Mouse (Mus musculus) c-Kit-positive CD71-positive TER-119-negative erythroid progenitor cells, embryonic 14.5 days (primary cell): ENCODE data around the gene Gcnt2.
"Not testable (repeated sequence)": the region's sequence is repeated elsewhere in the genome, so short reads cannot be mapped to it uniquely, and the experiment has no call there.

Experiments
- DNase-seq: peaks from one replicate; pipeline ENCODE4 v3.0.0-alpha.2; 2013; ENCODE audit warnings: low read depth

The Gcnt2 gene

GRCm38 (mm10) chr13:40874021-40874420 lies 14.5 kb downstream of the Gcnt2 start:
- no peak for DNase-seq

GRCm38 (mm10) chr13:40875415-40875814 lies 15.9 kb downstream of the Gcnt2 start:
- DNase-seq: no peak

DNA sequence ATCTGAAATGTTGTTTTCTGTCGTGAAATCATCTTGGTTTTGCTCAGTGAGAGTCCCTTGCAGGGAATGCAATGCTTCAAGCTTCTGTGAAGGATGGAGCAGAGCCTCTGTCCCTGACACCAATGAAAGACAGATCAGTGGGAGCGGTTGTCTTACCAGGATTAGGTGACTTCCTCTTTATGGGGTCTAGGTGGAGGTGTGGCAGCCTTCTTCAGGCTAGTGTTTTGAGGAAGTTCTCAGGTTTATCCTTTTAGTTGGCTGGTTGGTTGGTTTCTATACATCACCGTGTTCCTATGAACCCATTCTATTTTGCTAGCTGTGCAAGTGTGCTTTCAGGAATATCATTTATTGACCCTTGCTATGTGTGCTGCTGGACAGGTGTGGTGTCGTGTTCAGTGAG lies 18.0 kb downstream of the Gcnt2 start:
- no peak for DNase-seq

- no peak for DNase-seq
Observed at GRCm38 (mm10) chr13:40880557-40880956, 21.0 kb downstream of the Gcnt2 start.

GRCm38 (mm10) chr13:40882606-40883005 lies 23.1 kb downstream of the Gcnt2 start:
- DNase-seq: no peak

DNA sequence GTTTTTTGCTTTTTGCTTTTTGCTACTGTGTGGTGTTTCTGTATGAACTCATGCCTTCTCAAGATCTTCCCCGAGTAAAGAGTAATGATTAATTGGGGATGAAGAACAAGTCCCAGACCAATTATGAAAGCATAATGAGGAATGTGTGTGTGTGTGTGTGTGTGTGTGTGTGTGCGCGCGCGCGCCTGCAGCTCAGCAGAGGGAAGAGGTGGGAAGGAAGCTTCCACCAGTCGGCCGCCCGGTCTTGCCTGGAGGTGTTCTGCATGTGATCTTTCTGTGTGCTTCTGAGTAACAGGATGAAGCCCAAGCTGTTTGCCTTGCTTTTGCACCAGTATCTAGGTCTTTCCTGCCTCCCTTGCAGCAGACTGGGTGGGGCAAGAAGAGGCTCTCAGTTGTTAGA lies 24.3 kb downstream of the Gcnt2 start:
- no peak for DNase-seq

DNA sequence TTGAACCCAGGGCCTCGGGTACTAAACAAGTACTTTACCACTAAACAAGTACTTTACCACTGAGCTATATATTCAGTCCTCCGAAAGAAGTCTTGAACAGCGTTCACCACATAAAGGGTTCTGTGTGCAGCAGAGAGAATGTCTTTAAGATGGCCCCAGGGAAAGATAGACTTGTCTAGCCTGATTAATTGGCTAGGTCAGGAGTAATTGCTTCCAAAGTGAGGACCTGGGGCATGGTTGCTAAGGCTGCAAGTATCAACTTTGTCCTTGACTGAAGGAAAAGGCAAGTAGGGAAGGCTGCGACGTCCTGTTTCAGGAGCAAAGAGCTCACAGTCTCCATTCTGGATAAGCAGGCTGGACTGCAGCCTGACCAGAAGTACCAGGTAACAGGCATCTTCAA lies 25.3 kb downstream of the Gcnt2 start:
- DNase-seq: no peak

DNA sequence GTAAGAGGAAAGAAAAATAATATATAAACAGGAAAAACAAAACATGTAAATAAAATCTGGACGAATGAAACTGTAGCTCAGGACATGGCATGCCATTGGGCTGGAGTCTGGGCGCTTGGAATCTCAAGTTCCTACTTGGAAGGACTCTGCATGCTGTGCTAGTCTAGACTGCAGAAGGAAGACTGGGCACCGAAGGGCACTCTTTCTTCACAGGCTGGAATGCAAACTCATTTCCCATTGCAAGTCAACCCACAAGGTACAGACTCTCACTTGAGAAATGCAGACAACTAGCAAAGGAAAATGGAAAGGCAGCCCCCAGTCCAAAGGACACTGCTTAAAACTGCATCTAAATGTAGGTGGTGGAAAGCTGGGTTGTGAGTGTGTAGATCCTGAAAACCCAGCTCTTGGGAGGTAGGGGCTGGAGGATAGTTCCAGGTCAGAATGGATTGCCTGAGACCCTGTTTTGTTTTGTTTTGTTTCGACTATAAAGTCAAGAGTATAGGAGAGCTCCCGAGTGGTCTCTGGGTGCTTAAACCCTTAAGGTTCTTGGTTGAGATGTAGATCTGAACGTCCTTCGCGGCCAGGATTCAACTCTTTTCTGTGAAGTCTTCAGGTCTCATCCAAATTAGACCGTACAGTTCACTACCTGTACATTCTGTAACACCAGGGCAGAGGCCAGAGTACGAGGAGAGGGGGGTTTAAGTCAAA lies 26.5 kb downstream of the Gcnt2 start:
- no peak for DNase-seq

- no peak for DNase-seq
Observed at GRCm38 (mm10) chr13:40886643-40887381, 27.3 kb downstream of the Gcnt2 start.

- DNase-seq: no peak
Observed at GRCm38 (mm10) chr13:40890595-40890994, 31.0 kb downstream of the Gcnt2 start.

- DNase-seq: not testable (repeated sequence)
Observed at GRCm38 (mm10) chr13:40891369-40891768, 31.8 kb downstream of the Gcnt2 start.

DNA sequence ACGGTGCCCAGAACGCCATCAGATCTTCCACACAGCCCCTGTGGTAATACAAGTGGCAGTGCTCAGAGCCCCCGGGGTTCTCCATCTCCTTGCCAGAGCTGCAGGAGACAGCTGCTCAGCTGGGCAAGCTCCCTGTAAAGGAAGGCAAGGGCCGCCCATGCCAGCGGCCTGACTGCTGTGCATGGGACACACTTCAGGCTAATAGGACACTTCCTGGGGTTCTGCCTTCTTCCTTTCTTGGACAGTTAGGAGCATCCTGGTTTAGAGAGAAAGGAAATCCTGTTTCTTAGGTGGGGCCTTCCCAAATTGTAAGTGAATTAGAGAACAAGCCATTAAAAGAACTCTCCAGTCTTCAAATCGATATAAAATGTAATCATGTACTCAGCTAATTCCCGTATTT lies 32.5 kb downstream of the Gcnt2 start:
- DNase-seq: no peak

DNA sequence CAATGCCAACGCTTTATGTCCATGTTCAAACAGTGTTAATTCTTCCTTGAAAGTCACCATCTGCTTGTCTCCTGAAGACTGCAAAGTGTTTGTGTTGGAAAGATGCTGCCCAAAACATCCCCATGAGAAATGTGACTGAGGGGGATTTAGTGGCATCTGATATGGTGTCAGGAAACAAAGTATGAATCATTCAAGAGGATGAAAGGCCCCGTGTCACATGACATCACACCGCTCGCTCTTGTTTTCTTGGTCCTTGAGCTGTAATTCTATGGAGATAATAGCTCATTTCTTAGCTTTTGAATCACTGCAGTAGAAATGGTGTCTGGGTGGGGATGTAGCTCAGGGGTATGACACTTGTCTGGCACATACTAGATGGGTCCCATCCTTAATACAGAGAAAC lies 33.0 kb downstream of the Gcnt2 start:
- no peak for DNase-seq

- DNase-seq: no peak
Observed at GRCm38 (mm10) chr13:40893573-40893972, 34.0 kb downstream of the Gcnt2 start.

DNA sequence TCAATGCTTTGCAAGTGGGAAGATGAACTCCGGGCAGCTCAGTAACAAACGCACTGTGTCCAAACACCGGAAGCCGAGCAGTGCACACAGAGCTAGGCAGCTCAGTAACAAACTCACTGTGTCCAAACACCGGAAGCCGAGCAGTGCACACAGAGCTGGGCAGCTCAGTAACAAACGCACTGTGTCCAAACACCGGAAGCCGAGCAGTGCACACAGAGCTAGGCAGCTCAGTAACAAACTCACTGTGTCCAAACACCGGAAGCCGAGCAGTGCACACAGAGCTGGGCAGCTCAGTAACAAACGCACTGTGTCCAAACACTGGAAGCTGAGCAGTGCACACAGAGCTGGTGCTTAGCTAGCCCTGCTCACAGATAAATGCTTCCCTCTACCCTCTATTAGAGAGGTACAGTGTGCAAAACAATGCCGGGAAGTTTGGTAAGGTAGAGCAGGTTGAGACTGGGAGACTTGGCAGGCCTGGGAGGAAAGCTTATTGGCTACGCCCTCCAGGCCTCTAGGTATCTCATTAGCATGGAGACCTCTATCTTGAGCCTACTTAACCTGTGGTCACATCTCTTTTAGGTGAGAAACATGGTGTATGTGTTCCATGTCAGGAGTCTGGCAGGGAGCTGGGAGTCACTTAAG lies 38.6 kb downstream of the Gcnt2 start:
- not testable (repeated sequence) for DNase-seq

DNA sequence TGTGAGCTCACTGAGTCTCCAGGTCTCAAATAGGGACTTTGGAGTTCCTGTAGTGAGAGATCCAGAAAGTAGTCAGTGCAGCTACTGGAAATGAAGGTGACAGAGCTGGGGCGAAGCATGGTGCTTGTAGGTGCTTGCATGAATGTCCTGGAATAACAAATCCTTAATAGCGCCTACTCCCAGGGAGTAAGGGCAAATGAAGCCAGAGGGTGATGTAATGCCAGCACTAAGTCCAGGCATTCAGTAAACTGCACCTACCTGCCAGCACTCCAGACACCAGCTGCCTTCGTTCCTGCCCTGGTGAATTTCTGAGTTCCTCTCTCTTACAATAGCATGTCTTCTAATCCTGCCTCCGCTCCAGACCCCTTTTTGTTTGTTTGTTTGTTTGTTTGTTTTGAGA lies 39.1 kb downstream of the Gcnt2 start:
- DNase-seq: no peak

DNA sequence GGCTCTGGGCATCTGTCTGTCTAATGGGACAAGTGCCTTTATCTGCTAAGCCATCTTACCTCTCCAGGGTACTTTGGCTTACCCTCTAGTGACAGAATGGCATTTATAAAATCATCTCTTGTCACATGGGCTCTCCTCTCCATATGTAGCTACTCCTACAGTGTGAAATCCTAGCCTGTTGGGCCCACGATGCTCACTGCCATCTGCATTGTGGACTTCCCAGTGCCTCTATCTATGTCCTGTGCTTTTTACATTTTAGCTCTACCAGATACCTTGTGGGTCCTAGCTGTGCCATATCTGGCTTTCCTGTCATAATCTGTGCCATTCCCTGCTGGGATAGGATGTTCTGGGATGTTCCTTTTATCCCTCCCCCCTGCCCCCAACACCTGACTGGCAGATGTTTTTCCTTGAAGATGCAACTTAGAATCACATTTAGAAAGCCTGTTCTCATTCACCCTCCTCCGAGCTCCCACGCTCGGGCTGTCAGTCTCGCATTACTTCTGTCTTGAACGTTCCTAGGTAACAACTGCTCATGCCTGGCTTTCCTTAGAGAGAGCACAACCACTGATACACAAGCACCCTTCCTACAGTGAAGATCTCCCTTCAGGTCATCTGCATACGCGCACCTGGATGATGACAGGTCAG lies 39.9 kb downstream of the Gcnt2 start:
- DNase-seq: no peak

- DNase-seq: no peak
Observed at GRCm38 (mm10) chr13:40899994-40900970, 40.7 kb downstream of the Gcnt2 start.

GRCm38 (mm10) chr13:40901263-40901662 lies 41.7 kb downstream of the Gcnt2 start:
- DNase-seq: no peak

- no peak for DNase-seq
Observed at GRCm38 (mm10) chr13:40901831-40902459, 42.4 kb downstream of the Gcnt2 start.

DNA sequence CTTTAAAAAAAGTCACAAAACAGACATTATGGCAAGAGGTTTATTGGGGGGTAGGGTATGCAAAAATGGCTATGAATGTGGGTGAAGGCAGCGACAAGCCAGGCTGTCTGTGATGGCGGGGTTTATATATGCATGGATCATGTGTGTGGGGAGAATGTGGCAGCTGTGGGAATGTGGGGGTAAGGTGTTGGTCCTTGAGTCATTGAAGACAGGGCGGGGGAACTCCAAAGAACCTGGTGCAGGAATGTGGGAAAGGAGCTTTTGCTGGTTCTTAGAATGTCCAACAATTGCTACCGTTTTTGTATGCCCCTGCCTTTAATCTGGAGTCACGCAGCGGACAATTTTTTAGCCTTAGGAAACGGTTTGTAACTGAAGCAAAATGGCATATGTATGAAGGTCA lies 44.5 kb downstream of the Gcnt2 start:
- no peak for DNase-seq
